Mouse (Mus musculus): ENCODE results near the gene Telo2. TPM values are rescaled to one million over a fixed set of nuclear protein-coding genes. Genes with fewer than 3 reads are reported as not detected.

The Telo2 gene
- polyA plus RNA-seq, 1 experiment from 2014 or later = 39.9 TPM

DNA sequence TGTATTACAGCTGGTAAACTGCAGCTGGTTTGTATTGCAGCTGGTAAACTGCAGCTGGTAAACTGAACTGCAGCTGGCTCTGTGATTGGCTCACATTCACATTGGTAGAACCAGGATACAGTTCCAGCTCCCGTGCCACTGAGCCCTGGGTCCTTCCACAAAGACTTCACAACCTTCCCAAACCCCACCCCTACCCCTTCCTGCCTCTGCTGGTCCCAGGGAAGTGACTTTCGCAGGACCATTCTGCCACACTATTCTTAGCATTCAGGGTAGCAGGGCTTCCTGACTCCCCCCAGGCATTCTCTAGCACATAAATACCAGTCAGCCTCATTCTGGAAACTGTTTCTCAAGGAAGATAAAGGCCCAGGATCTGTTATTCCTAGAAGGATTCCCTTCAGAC is 47.1 kb downstream of the Telo2 start:
- no peak overlapping the region for H3K4me2 ChIP-seq (ENCODE audit: low read depth, low read length)
- no peak for ATAC-seq (ENCODE audit: insufficient read depth, low FRiP score)
- no peaks in the 10 kb centered on the region for H3K9me3 ChIP-seq (replicated peaks; ENCODE audit: control insufficient read depth, low read length)
- H3K4me1 ChIP-seq (ENCODE audit: control insufficient read depth, insufficient read depth, low read length) = no peaks in the 10 kb centered on the region
- no peak overlapping the region; the same call in 1 of the 2 replicates for H3K27ac ChIP-seq (ENCODE audit: low read length)
- no peak overlapping the region for H3K4me3 ChIP-seq (replicated peaks; ENCODE audit: low read length)
- 65% methylated on average over 2 of the region's 2 CpGs for WGBS
- H3K36me3 ChIP-seq (ENCODE audit: control insufficient read depth, insufficient read depth, low read length) = no peaks in the 10 kb centered on the region
- H3K9ac ChIP-seq (ENCODE audit: low read length) = no peak overlapping the region
- no peaks in the 10 kb centered on the region for H3K27me3 ChIP-seq (ENCODE audit: control insufficient read depth, insufficient read depth, low read length)

DNA sequence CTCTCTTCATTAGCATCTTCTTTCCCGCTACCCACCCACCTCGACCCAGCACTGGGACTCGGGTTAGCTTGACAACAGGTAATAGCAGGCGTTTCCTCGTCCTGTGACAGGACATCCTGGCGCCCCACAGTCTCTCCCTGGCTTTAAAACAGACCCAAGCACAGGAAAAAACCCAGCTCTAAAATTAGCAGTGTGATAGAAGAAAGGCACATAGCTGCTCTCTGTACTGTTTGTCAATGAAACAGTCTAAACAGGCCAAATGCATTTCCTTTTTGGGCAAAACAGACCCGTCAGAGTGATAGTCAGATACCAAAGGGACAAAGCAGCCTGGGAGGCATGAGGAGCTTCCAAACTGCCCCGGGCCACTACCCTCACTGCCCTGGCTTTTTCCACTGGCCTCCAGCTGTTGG is 48.3 kb downstream of the Telo2 start:
- no peaks in the 10 kb centered on the region for H3K36me3 ChIP-seq (ENCODE audit: control insufficient read depth, insufficient read depth, low read length)
- H3K9ac ChIP-seq (ENCODE audit: low read length) = no peak overlapping the region
- no peaks in the 10 kb centered on the region for H3K9me3 ChIP-seq (replicated peaks; ENCODE audit: control insufficient read depth, low read length)
- peak overlapping the region; percentile 34; the same call in 1 of the 2 replicates for H3K27ac ChIP-seq (ENCODE audit: low read length)
- WGBS = 64% methylated on average over 8 of the region's 8 CpGs
- ATAC-seq (ENCODE audit: insufficient read depth, low FRiP score) = no peak
- H3K4me3 ChIP-seq (replicated peaks; ENCODE audit: low read length) = no peak overlapping the region
- no peaks in the 10 kb centered on the region for H3K4me1 ChIP-seq (ENCODE audit: control insufficient read depth, insufficient read depth, low read length)
- no peak overlapping the region for H3K4me2 ChIP-seq (ENCODE audit: low read depth, low read length)
- no peaks in the 10 kb centered on the region for H3K27me3 ChIP-seq (ENCODE audit: control insufficient read depth, insufficient read depth, low read length)

- no peaks in the 10 kb centered on the region for H3K36me3 ChIP-seq (ENCODE audit: control insufficient read depth, insufficient read depth, low read length)
- H3K27ac ChIP-seq (ENCODE audit: low read length) = no peak overlapping the region
- H3K9ac ChIP-seq (ENCODE audit: low read length) = no peak overlapping the region
- H3K9me3 ChIP-seq (replicated peaks; ENCODE audit: control insufficient read depth, low read length) = no peaks in the 10 kb centered on the region
- H3K4me1 ChIP-seq (ENCODE audit: control insufficient read depth, insufficient read depth, low read length) = no peaks in the 10 kb centered on the region
- ATAC-seq (ENCODE audit: insufficient read depth, low FRiP score) = no peak
- no peaks in the 10 kb centered on the region for H3K27me3 ChIP-seq (ENCODE audit: control insufficient read depth, insufficient read depth, low read length)
- WGBS = 87% methylated on average over 7 of the region's 7 CpGs
- no peak overlapping the region for H3K4me3 ChIP-seq (replicated peaks; ENCODE audit: low read length)
- H3K4me2 ChIP-seq (ENCODE audit: low read depth, low read length) = no peak overlapping the region
These were observed 49.2 kb downstream of the Telo2 start for GRCm38 (mm10) chr17:25066595-25066994.

DNA sequence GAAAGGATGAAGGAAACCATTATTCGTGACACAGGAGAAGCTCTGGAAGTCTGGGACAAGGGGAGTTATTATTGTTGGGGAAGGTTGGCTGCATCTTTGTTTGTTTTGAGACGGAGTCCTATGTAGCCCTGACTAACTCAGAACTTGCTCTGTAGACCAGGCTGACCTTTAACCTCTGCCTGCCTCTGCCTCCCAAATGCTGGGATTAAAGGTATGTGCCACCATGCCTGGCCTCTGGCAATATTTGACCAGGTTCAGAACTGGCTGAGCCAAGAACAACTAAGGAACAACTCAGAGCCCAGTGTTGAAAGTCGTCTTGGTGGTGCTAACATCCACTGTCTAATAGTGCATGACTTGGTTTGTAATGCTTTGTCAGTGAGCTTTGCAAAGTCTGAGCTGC is 50.6 kb downstream of the Telo2 start:
- no peaks in the 10 kb centered on the region for H3K27me3 ChIP-seq (ENCODE audit: control insufficient read depth, insufficient read depth, low read length)
- no peak overlapping the region for H3K4me2 ChIP-seq (ENCODE audit: low read depth, low read length)
- H3K4me3 ChIP-seq (replicated peaks; ENCODE audit: low read length) = no peak overlapping the region
- no peaks in the 10 kb centered on the region for H3K4me1 ChIP-seq (ENCODE audit: control insufficient read depth, insufficient read depth, low read length)
- WGBS = 89% methylated on average over 3 of the region's 3 CpGs
- no peak for ATAC-seq (ENCODE audit: insufficient read depth, low FRiP score)
- H3K9me3 ChIP-seq (replicated peaks; ENCODE audit: control insufficient read depth, low read length) = no peaks in the 10 kb centered on the region
- H3K27ac ChIP-seq (ENCODE audit: low read length) = no peak overlapping the region; the same call in 1 of the 2 replicates
- H3K9ac ChIP-seq (ENCODE audit: low read length) = no peak overlapping the region
- H3K36me3 ChIP-seq (ENCODE audit: control insufficient read depth, insufficient read depth, low read length) = no peaks in the 10 kb centered on the region

GRCm38 (mm10) chr17:25064351-25064750 is 51.4 kb downstream of the Telo2 start:
- no peaks in the 10 kb centered on the region for H3K4me1 ChIP-seq (ENCODE audit: control insufficient read depth, insufficient read depth, low read length)
- no peak overlapping the region for H3K4me3 ChIP-seq (replicated peaks; ENCODE audit: low read length)
- no peak overlapping the region for H3K4me2 ChIP-seq (ENCODE audit: low read depth, low read length)
- ATAC-seq (ENCODE audit: insufficient read depth, low FRiP score) = no peak; the same call in 1 of the 2 replicates
- WGBS = 65% methylated on average over 9 of the region's 9 CpGs
- H3K9ac ChIP-seq (ENCODE audit: low read length) = no peak overlapping the region
- no peaks in the 10 kb centered on the region for H3K36me3 ChIP-seq (ENCODE audit: control insufficient read depth, insufficient read depth, low read length)
- no peaks in the 10 kb centered on the region for H3K9me3 ChIP-seq (replicated peaks; ENCODE audit: control insufficient read depth, low read length)
- no peaks in the 10 kb centered on the region for H3K27me3 ChIP-seq (ENCODE audit: control insufficient read depth, insufficient read depth, low read length)
- no peak overlapping the region; the same call in 1 of the 2 replicates for H3K27ac ChIP-seq (ENCODE audit: low read length)

DNA sequence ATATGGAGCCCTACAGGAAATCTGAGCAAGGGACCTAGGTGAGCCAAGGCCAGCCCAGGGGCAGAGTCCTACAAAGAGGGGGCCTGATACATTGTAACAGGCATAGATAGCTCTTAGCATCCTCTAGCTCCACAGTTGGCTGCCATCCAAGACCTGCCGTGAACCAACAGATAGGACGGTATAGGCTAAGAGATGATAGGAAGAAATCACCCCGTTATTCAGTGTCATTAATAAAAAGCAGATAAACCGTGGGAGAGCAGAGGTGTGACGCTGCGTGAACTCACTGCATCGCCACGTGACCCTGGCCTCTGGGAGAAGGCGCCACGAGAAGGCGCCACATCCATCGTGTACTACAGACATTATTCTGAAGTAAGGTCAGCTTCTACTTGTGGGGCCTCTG is 51.9 kb downstream of the Telo2 start:
- H3K36me3 ChIP-seq (ENCODE audit: control insufficient read depth, insufficient read depth, low read length) = no peaks in the 10 kb centered on the region
- H3K27ac ChIP-seq (ENCODE audit: low read length) = no peak overlapping the region; the same call in 1 of the 2 replicates
- 76% methylated on average over 12 of the region's 12 CpGs for WGBS
- H3K4me1 ChIP-seq (ENCODE audit: control insufficient read depth, insufficient read depth, low read length) = no peaks in the 10 kb centered on the region
- no peak overlapping the region for H3K9ac ChIP-seq (ENCODE audit: low read length)
- no peak overlapping the region for H3K4me2 ChIP-seq (ENCODE audit: low read depth, low read length)
- no peak overlapping the region for H3K4me3 ChIP-seq (replicated peaks; ENCODE audit: low read length)
- ATAC-seq (ENCODE audit: insufficient read depth, low FRiP score) = no peak
- H3K27me3 ChIP-seq (ENCODE audit: control insufficient read depth, insufficient read depth, low read length) = no peaks in the 10 kb centered on the region
- no peaks in the 10 kb centered on the region for H3K9me3 ChIP-seq (replicated peaks; ENCODE audit: control insufficient read depth, low read length)

GRCm38 (mm10) chr17:25063261-25063660 is 52.5 kb downstream of the Telo2 start:
- Histone ChIP-seq H3K4me1 (ENCODE audit: control insufficient read depth, insufficient read depth, low read length) (no peaks in the 10 kb centered on the region), H3K4me3 (replicated peaks; ENCODE audit: low read length) (no peak overlapping the region), H3K9ac (ENCODE audit: low read length) (no peak overlapping the region), H3K4me2 (ENCODE audit: low read depth, low read length) (no peak overlapping the region), H3K36me3 (ENCODE audit: control insufficient read depth, insufficient read depth, low read length) (no peaks in the 10 kb centered on the region), H3K27ac (ENCODE audit: low read length) (no peak overlapping the region), H3K9me3 (replicated peaks; ENCODE audit: control insufficient read depth, low read length) (no peaks in the 10 kb centered on the region), H3K27me3 (ENCODE audit: control insufficient read depth, insufficient read depth, low read length) (no peaks in the 10 kb centered on the region)
- WGBS = 82% methylated on average over 4 of the region's 4 CpGs
- no peak for ATAC-seq (ENCODE audit: insufficient read depth, low FRiP score)

- Histone ChIP-seq H3K36me3 (ENCODE audit: control insufficient read depth, insufficient read depth, low read length) (no peaks in the 10 kb centered on the region), H3K9me3 (replicated peaks; ENCODE audit: control insufficient read depth, low read length) (no peaks in the 10 kb centered on the region), H3K27ac (ENCODE audit: low read length) (no peak overlapping the region), H3K9ac (ENCODE audit: low read length) (no peak overlapping the region), H3K4me1 (ENCODE audit: control insufficient read depth, insufficient read depth, low read length) (no peaks in the 10 kb centered on the region), H3K4me3 (replicated peaks; ENCODE audit: low read length) (no peak overlapping the region), H3K4me2 (ENCODE audit: low read depth, low read length) (no peak overlapping the region), H3K27me3 (ENCODE audit: control insufficient read depth, insufficient read depth, low read length) (no peaks in the 10 kb centered on the region)
- no peak for ATAC-seq (ENCODE audit: insufficient read depth, low FRiP score)
- WGBS = 75% methylated on average over 6 of the region's 6 CpGs
These were observed 58.7 kb downstream of the Telo2 start for GRCm38 (mm10) chr17:25057041-25057440.

DNA sequence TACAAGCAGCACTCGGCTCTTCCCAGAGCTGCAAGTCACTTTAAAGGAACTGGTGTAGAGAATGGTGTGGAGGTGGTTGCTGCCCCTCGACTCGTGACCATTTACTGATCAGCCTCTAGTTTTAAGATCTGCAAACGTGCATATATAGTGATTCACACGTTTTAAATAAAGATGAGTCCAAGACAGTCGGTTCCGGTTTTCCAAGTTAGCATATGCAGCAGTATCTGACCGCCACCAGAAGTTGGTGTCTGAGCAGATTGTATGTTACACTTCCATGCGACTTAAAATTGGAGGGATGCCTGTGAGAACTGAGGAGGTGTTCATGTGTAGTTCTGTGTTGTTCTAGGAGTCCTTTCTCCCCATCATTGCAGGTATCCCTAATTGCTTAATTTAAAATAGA is 62.5 kb downstream of the Telo2 start:
- H3K36me3 ChIP-seq (ENCODE audit: control insufficient read depth, insufficient read depth, low read length) = no peaks in the 10 kb centered on the region
- H3K9me3 ChIP-seq (replicated peaks; ENCODE audit: control insufficient read depth, low read length) = no peaks in the 10 kb centered on the region
- H3K27me3 ChIP-seq (ENCODE audit: control insufficient read depth, insufficient read depth, low read length) = no peaks in the 10 kb centered on the region
- no peak for ATAC-seq (ENCODE audit: insufficient read depth, low FRiP score)
- no peak overlapping the region for H3K4me2 ChIP-seq (ENCODE audit: low read depth, low read length)
- no peak overlapping the region for H3K9ac ChIP-seq (ENCODE audit: low read length)
- WGBS = 84% methylated on average over 9 of the region's 9 CpGs
- no peak overlapping the region for H3K27ac ChIP-seq (ENCODE audit: low read length)
- no peaks in the 10 kb centered on the region for H3K4me1 ChIP-seq (ENCODE audit: control insufficient read depth, insufficient read depth, low read length)
- H3K4me3 ChIP-seq (replicated peaks; ENCODE audit: low read length) = no peak overlapping the region

All from stomach, embryonic 16.5 days (tissue).